Mouse (Mus musculus): Measurements from ENCODE around the gene Fbxo34.

DNA sequence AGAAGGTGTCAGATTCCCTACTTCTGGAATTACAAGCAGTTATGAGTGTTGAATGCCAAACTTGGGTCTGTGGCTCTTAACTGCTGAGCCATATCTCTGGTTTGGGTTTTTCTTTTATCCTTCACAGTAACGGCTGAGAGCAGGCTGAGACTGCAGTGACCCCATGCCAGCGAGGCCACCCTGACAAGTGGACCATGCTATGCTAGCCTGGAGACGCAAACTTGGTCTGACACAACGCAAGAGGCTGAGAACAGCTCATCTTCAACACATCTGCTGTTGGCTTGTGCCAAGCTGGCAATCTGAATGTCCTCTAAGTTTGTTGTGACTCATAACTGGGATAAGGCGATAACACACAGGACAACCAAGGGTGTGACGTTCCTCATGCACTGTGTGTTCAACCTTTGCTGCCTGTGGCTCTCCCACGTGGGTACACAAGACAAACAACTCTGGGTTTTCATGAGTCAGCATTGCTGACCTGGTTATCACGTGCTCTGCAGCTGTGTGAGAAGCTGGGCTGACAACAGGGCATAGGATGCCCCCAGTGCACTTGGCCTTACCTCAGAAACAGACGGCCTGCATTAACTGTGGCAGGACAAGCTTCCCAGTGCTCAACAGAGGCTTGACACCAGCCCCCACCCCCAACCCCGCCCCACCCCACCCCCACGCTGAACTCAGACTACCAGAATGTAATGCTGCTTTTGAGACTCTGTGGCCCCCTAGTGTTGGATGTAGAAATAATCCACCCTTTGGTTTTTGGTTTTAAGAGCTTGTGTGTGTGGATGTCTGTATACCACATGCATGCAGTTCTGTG, 83.3 kb downstream of the Fbxo34 start:
- TF ChIP-seq GATA1 (IDR thresholded peaks at IDR 0.05; ENCODE audit: low read length) (peak; percentile 86), TAL1 (IDR thresholded peaks at IDR 0.05; ENCODE audit: low read length) (peak; percentile 89)

Measured in erythroblast, embryonic 14.5 days (primary cell).